Mouse (Mus musculus) neural tube, embryonic 15.5 days (tissue): ENCODE data around the gene Pip5k1a. TPM values are rescaled to one million over a fixed set of nuclear protein-coding genes. Genes with fewer than 3 reads are reported as not detected.
"Not testable (repeated sequence)": the region's sequence is repeated elsewhere in the genome, so short reads cannot be mapped to it uniquely, and the experiment has no call there.

ENCODE experiments used
- ATAC-seq: fragments of 200-750 bp; cut with Nextera tagmentation; 2 replicates; pipeline ENCODE4 v1.8.0; 2017; ENCODE audit warnings: mild to moderate bottlenecking, moderate TSS enrichment, moderate library complexity; ENCODE audit not compliant: low FRiP score
- H3K27ac ChIP-seq: fragments of 300-500 bp; sonication (generic); replicated peaks from 2 replicates; pipeline ENCODE4 v1.5.1; 2015; ENCODE audit warnings: mild to moderate bottlenecking, inconsistent platforms
- H3K27me3 ChIP-seq: fragments of 300-500 bp; sonication (generic); replicated peaks from 2 replicates; pipeline ENCODE4 v1.6.1; 2015; ENCODE audit warnings: inconsistent platforms
- H3K36me3 ChIP-seq: fragments of 300-500 bp; sonication (generic); 2 replicates; pipeline ENCODE4 v1.6.1; 2015; ENCODE audit warnings: inconsistent platforms
- H3K4me1 ChIP-seq: fragments of 300-500 bp; sonication (generic); 2 replicates; pipeline ENCODE4 v1.6.1; 2015; ENCODE audit warnings: inconsistent platforms
- H3K4me2 ChIP-seq: fragments of 300-500 bp; sonication (generic); 2 replicates; pipeline ENCODE4 v1.6.1; 2015; ENCODE audit warnings: inconsistent platforms, mild to moderate bottlenecking, moderate library complexity
- H3K4me3 ChIP-seq: fragments of 300-500 bp; sonication (generic); replicated peaks from 2 replicates; pipeline ENCODE4 v1.5.1; 2015; ENCODE audit warnings: mild to moderate bottlenecking, inconsistent platforms
- H3K9ac ChIP-seq: fragments of 300-500 bp; sonication (generic); replicated peaks from 2 replicates; pipeline ENCODE4 v1.6.1; 2015; ENCODE audit warnings: mild to moderate bottlenecking, inconsistent platforms
- H3K9me3 ChIP-seq: fragments of 300-500 bp; sonication (generic); replicated peaks from 2 replicates; pipeline ENCODE4 v1.6.1; 2016; ENCODE audit warnings: inconsistent platforms
- WGBS: fragments of 180-500 bp; shearing (Covaris S2); methylation state at CpG from one replicate; pipeline ENCODE4 v1.1.7; 2015; ENCODE audit warnings: mixed read lengths; 5-methylcytosine and 5-hydroxymethylcytosine counted together
- polyA plus RNA-seq: library from polyadenylated mRNA; unstranded; fragments of >200 nt; fragmentation: Nextera tagmentation; extraction: Ambion mirVana; gene quantifications from 2 replicates; pipeline ENCODE4 v1.2.1, GENCODE M21; 2015

Pip5k1a gene
- polyA plus RNA-seq, 1 experiment from 2014 or later, result 15.5 TPM

- H3K36me3 ChIP-seq, result peaks cover 52% of the 10 kb centered on the region
- 69% methylated on average over 3 of the region's 3 CpGs for WGBS
- H3K27ac ChIP-seq, result no peak overlapping the region
- no peaks in the 10 kb centered on the region for H3K27me3 ChIP-seq
- H3K4me2 ChIP-seq, result no peak overlapping the region
- no peak overlapping the region for H3K4me3 ChIP-seq
- H3K9ac ChIP-seq, result no peak overlapping the region
- no peaks in the 10 kb centered on the region for H3K9me3 ChIP-seq
- no peak for ATAC-seq
- peaks cover 2% of the 10 kb centered on the region; the same call in 1 of the 2 replicates for H3K4me1 ChIP-seq
Measured at GRCm38 (mm10) chr3:95029953-95030352, 76.8 kb downstream of the Pip5k1a start.

- not testable (repeated sequence) for H3K9ac ChIP-seq, H3K4me3 ChIP-seq, H3K4me1 ChIP-seq, H3K9me3 ChIP-seq, H3K27ac ChIP-seq, H3K27me3 ChIP-seq, H3K4me2 ChIP-seq, ATAC-seq
- 72% methylated on average over 3 of the region's 3 CpGs for WGBS
- peaks cover 46% of the 10 kb centered on the region for H3K36me3 ChIP-seq
Measured at GRCm38 (mm10) chr3:95029291-95029827, 77.4 kb downstream of the Pip5k1a start.

- H3K36me3 ChIP-seq, result peaks cover 39% of the 10 kb centered on the region
- H3K27ac ChIP-seq, result no peak overlapping the region
- peaks cover 6% of the 10 kb centered on the region; the same call in 1 of the 2 replicates for H3K4me1 ChIP-seq
- ATAC-seq, result no peak
- no peak overlapping the region for H3K4me3 ChIP-seq
- no peak overlapping the region for H3K4me2 ChIP-seq
- H3K27me3 ChIP-seq, result no peaks in the 10 kb centered on the region
- 85% methylated on average over 3 of the region's 3 CpGs for WGBS
- no peak overlapping the region for H3K9ac ChIP-seq
- no peaks in the 10 kb centered on the region for H3K9me3 ChIP-seq
Measured at GRCm38 (mm10) chr3:95028603-95029002, 78.1 kb downstream of the Pip5k1a start.

GRCm38 (mm10) chr3:95027701-95028100 lies 79.0 kb downstream of the Pip5k1a start:
- Histone ChIP-seq H3K27me3 (no peaks in the 10 kb centered on the region), H3K4me3 (no peak overlapping the region), H3K36me3 (peaks cover 30% of the 10 kb centered on the region), H3K27ac (0 out of 2 replicates have a peak overlapping the region, but pooled peaks have one; percentile 3), H3K4me1 (peaks cover 6% of the 10 kb centered on the region; the same call in 1 of the 2 replicates), H3K9ac (no peak overlapping the region), H3K4me2 (no peak overlapping the region), H3K9me3 (no peaks in the 10 kb centered on the region)
- ATAC-seq, result 0 out of 2 replicates have a peak, but pooled peaks have one; percentile 40
- 61% methylated on average over 5 of the region's 5 CpGs for WGBS

GRCm38 (mm10) chr3:95027057-95027645 lies 79.6 kb downstream of the Pip5k1a start:
- no peak overlapping the region for H3K9ac ChIP-seq
- no peak for ATAC-seq
- peaks cover 26% of the 10 kb centered on the region for H3K36me3 ChIP-seq
- peaks cover 6% of the 10 kb centered on the region; the same call in 1 of the 2 replicates for H3K4me1 ChIP-seq
- H3K27me3 ChIP-seq, result no peaks in the 10 kb centered on the region
- 29% methylated on average over 5 of the region's 5 CpGs for WGBS
- no peak overlapping the region for H3K4me2 ChIP-seq
- no peak overlapping the region for H3K27ac ChIP-seq
- no peak overlapping the region for H3K4me3 ChIP-seq
- no peaks in the 10 kb centered on the region for H3K9me3 ChIP-seq

- Histone ChIP-seq H3K9ac (no peak overlapping the region), H3K36me3 (peaks cover 7% of the 10 kb centered on the region), H3K4me1 (peaks cover 6% of the 10 kb centered on the region; the same call in 1 of the 2 replicates), H3K4me3 (no peak overlapping the region), H3K4me2 (no peak overlapping the region), H3K27me3 (no peaks in the 10 kb centered on the region), H3K27ac (no peak overlapping the region), H3K9me3 (no peaks in the 10 kb centered on the region)
- 34% methylated on average over 5 of the region's 5 CpGs for WGBS
- ATAC-seq, result no peak
Measured at GRCm38 (mm10) chr3:95025202-95025601, 81.5 kb downstream of the Pip5k1a start.

GRCm38 (mm10) chr3:95024551-95024950 lies 82.2 kb downstream of the Pip5k1a start:
- WGBS, result 28% methylated on average over 11 of the region's 11 CpGs
- no peaks in the 10 kb centered on the region for H3K9me3 ChIP-seq
- no peak for ATAC-seq
- 0 out of 2 replicates have a peak, but pooled peaks cover under 1% of the 10 kb centered on the region for H3K36me3 ChIP-seq
- H3K4me2 ChIP-seq, result 0 out of 2 replicates have a peak overlapping the region, but pooled peaks have one; percentile 5
- no peak overlapping the region for H3K9ac ChIP-seq
- H3K4me1 ChIP-seq, result peaks cover 6% of the 10 kb centered on the region; the same call in 1 of the 2 replicates
- H3K27me3 ChIP-seq, result no peaks in the 10 kb centered on the region
- H3K27ac ChIP-seq, result no peak overlapping the region
- no peak overlapping the region for H3K4me3 ChIP-seq

- not testable (repeated sequence) for H3K9me3 ChIP-seq, H3K27me3 ChIP-seq, H3K27ac ChIP-seq, H3K36me3 ChIP-seq, H3K4me2 ChIP-seq, ATAC-seq, H3K4me3 ChIP-seq, H3K9ac ChIP-seq
- H3K4me1 ChIP-seq, result peaks cover 10% of the 10 kb centered on the region
- WGBS, result 93% methylated on average over 5 of the region's 5 CpGs
Measured at GRCm38 (mm10) chr3:95020956-95021355, 85.8 kb downstream of the Pip5k1a start.

GRCm38 (mm10) chr3:95018741-95019140 lies 88.0 kb downstream of the Pip5k1a start:
- no peaks in the 10 kb centered on the region for H3K36me3 ChIP-seq
- ATAC-seq, result no peak
- WGBS, result 89% methylated on average over 2 of the region's 2 CpGs
- H3K4me2 ChIP-seq, result no peak overlapping the region
- no peak overlapping the region for H3K4me3 ChIP-seq
- H3K4me1 ChIP-seq, result peaks cover 17% of the 10 kb centered on the region
- no peaks in the 10 kb centered on the region for H3K27me3 ChIP-seq
- H3K9me3 ChIP-seq, result no peaks in the 10 kb centered on the region
- no peak overlapping the region for H3K27ac ChIP-seq
- no peak overlapping the region for H3K9ac ChIP-seq

- peaks cover 7% of the 10 kb centered on the region for H3K36me3 ChIP-seq
- H3K9ac ChIP-seq, result peak overlapping the region; percentile 57
- 4% methylated on average over 21 of the region's 21 CpGs for WGBS
- ATAC-seq, result no peak
- peak overlapping the region; percentile 84 for H3K4me3 ChIP-seq
- peak overlapping the region; percentile 97 for H3K27ac ChIP-seq
- H3K4me1 ChIP-seq, result peaks cover 27% of the 10 kb centered on the region
- no peaks in the 10 kb centered on the region for H3K27me3 ChIP-seq
- H3K4me2 ChIP-seq, result peak overlapping the region; percentile 73
- no peaks in the 10 kb centered on the region for H3K9me3 ChIP-seq
Measured at GRCm38 (mm10) chr3:95016532-95017056, 90.1 kb downstream of the Pip5k1a start.

- WGBS, result under 1% methylated on average over 40 of the region's 40 CpGs
- Histone ChIP-seq H3K4me2 (peak overlapping the region; percentile 73), H3K27ac (peak overlapping the region; percentile 97), H3K36me3 (peaks cover 13% of the 10 kb centered on the region), H3K4me3 (peak overlapping the region; percentile 84), H3K9ac (peak overlapping the region; percentile 57), H3K27me3 (no peaks in the 10 kb centered on the region), H3K4me1 (peaks cover 27% of the 10 kb centered on the region), H3K9me3 (no peaks in the 10 kb centered on the region)
- peak; percentile 87 for ATAC-seq
Measured at GRCm38 (mm10) chr3:95015891-95016531, 90.7 kb downstream of the Pip5k1a start.
